Mouse (Mus musculus) 3T3-L1 (cell line): ENCODE results near the gene Gstm7.
"Not testable (repeated sequence)": the region's sequence is repeated elsewhere in the genome, so short reads cannot be mapped to it uniquely, and the experiment has no call there.

Experiments used
- DNase-seq: peaks from one replicate; pipeline ENCODE4 v3.0.0-alpha.2; 2015; ENCODE audit warnings: low read depth, low spot score

Gene Gstm7

DNA sequence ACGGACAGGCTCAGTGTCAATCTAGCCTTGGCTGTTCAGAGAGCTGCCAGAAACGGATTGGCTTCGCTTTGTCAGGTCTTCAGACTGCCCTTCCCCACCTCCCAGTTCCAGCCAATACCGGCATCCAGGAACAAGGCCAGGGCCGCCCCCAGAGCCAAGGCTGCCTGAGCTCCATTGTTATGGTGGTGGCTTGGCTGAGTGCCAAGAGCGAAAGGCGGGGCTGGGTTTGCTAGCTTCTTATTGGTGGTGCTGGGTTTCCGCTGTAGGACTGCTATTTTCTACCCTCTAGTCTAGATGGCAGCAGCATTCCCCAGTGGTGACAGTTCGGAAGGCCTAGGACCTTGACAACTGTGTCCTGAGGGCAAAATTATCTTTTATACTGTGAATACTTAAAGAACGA lies at the start of gene Gstm7:
Gene Gstm7 (minus strand): TSS at position 148 of the 400 bp plus-strand sequence.
- DNase-seq: peak; percentile 81

GRCm38 (mm10) chr3:107981261-107981660 lies 49.6 kb upstream of the Gstm7 start:
- DNase-seq: peak; percentile 27

- no peak for DNase-seq
Measured at GRCm38 (mm10) chr3:107977691-107978090, 46.1 kb upstream of the Gstm7 start.

- DNase-seq: no peak
Measured at GRCm38 (mm10) chr3:107974237-107974636, 42.6 kb upstream of the Gstm7 start.

- no peak for DNase-seq
Measured at GRCm38 (mm10) chr3:107972070-107972469, 40.5 kb upstream of the Gstm7 start.

GRCm38 (mm10) chr3:107971101-107971500 lies 39.5 kb upstream of the Gstm7 start:
- DNase-seq: not testable (repeated sequence)

DNA sequence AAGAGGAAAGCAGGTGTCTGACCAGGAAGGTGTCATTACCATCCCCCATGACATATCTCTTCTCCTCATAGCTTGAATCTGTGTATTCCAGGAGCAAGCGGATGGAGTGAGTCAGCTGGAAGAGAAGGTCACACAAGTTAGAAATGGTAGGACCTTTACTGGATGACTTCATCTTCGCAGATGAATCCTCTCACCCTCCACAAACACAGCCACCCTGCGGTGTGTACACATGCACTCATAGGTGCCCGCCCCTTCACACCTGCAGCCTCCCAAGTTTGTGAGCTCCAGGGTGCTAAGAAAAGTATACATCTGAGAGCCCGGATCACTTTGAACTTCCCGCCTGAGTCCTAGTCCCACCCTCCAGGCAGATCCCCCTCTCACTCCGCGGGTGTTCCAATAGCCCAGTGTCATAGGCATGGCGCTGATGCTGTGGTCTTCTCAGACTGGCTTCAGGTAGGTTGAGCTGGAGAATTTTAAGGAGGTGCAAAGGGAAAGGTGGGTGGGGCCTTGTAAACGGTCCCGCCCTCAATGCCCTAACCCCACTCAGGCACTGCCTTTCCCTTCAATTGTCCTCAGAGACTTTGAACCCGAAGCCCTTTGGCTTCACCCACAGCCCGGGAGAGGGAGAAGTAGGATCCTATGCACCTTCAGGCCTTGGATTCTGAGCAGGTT lies 37.2 kb upstream of the Gstm7 start, which contains the start of gene Gstm3:
Gene Gstm3 (minus strand): TSS at position 560 of the 672 bp plus-strand sequence.
- DNase-seq: no peak

DNA sequence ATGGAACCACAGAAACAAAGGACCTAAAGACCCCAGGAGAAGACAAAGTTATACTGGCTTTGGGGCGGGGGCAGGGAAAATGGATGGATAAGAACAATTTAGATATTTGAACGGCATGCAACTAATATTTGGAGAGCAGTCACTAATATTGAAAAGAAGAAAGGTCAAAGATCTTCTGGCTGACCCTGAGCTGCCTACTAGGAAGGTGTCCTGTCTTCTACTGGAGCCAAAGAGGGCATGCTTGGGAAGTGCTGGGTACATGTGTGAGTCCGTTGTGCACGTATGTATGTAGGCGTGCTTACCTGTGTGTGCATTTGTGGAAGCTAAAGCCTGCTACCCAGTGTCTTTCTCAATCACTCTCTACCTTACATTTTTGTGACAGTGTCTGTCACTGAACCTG lies 35.0 kb upstream of the Gstm7 start:
- no peak for DNase-seq

- DNase-seq: no peak
Measured at GRCm38 (mm10) chr3:107965592-107965991, 34.0 kb upstream of the Gstm7 start.

- peak; percentile 59 for DNase-seq
Measured at GRCm38 (mm10) chr3:107964656-107965308, 33.2 kb upstream of the Gstm7 start.

DNA sequence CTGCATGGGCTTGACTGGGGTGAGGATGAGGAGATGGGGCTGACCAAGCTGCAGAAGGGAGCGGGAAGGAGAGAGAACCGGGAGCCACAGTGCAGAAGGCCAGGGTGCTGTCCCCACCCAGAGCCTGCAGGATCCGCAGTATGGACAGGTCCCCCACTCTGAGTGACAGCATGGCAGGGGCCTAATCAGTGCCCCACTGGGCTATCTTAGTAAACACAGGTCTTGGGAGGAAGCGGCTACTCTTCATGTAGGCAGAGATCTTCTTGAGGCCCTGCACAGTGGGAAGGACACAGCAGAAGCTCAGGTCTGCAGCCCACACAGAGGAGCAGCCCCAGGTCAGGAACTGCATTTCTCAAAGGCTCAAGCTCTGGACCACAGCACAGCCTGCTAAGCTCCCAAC lies 32.4 kb upstream of the Gstm7 start:
- DNase-seq: no peak

DNA sequence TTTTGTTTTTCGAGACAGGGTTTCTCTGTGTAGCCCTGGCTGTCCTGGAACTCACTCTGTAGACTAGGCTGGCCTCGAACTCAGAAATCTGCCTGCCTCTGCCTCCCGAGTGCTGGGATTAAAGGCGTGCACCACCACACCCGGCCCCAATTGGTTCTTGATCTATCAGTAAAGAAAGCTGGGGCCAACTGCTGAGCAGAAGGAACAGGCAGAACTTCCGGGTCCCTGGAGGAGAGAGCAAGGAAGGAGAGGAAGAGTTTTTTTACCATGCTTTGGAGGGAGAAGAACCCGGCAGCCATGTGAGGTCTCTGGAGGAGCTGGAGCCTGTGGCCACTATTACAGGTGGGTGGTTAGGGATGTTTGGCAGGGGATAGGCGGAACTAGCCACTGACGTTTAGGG lies 23.6 kb upstream of the Gstm7 start:
- not testable (repeated sequence) for DNase-seq

DNA sequence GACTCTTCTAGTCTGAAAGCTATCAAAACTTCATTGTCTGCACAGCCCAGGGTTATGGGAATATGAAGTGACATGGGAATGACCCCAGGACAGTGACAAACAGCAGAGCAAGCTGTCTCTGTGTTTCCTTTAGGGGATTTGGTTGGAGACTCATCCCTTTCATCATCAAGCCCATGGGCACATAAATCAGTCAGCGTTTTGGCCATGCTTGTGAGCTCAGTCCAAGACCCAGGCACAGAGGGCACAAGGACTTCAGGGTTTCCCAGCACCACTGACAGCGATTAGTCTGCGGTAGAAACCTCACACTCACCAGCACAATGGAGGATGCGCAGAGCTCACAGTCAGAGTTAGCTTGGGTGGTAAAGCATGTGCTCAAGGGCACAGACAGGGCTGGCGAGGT lies 22.3 kb upstream of the Gstm7 start:
- DNase-seq: no peak

GRCm38 (mm10) chr3:107953328-107953755 lies 21.7 kb upstream of the Gstm7 start:
- peak; percentile 74 for DNase-seq

DNA sequence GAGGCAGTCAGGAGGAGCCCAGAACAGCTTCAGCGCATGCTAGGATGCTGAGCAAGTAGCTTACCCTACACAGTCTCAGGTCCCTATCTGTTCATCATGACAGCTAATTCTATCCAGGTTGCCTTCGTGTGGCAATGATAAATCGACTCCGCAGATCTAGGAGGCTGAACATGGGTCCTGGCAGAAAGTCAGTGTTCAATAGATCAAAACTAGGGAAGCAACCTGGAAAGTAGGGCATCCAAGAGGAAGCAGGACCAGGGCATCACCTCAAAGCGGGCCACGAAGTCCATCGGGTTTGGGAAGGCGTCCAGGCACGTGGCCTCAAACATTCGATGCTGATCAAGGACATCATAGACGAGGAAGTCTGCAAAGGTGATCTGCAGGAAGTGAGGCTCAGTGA lies 18.9 kb upstream of the Gstm7 start:
- DNase-seq: no peak

DNA sequence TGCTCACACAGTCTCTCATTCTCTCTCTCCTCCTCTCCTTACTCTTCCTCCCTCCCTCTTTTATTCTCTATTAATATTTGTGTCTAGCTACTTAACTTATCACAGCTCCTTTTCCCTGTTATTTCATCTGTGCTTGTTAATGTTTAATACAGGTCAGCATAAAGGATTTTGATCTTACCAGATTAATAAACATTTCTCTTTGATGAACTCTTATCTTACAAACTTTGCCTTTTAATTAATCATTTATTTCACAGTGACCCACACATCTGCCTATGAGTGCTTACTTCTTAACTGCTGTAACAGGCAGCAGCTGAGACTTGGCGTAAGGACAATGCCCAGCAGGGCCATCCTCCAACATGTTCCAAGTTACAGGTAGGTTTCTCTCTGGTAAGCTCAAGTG lies 17.8 kb upstream of the Gstm7 start:
- not testable (repeated sequence) for DNase-seq

- DNase-seq: no peak
Measured at GRCm38 (mm10) chr3:107945729-107946128, 14.1 kb upstream of the Gstm7 start.

DNA sequence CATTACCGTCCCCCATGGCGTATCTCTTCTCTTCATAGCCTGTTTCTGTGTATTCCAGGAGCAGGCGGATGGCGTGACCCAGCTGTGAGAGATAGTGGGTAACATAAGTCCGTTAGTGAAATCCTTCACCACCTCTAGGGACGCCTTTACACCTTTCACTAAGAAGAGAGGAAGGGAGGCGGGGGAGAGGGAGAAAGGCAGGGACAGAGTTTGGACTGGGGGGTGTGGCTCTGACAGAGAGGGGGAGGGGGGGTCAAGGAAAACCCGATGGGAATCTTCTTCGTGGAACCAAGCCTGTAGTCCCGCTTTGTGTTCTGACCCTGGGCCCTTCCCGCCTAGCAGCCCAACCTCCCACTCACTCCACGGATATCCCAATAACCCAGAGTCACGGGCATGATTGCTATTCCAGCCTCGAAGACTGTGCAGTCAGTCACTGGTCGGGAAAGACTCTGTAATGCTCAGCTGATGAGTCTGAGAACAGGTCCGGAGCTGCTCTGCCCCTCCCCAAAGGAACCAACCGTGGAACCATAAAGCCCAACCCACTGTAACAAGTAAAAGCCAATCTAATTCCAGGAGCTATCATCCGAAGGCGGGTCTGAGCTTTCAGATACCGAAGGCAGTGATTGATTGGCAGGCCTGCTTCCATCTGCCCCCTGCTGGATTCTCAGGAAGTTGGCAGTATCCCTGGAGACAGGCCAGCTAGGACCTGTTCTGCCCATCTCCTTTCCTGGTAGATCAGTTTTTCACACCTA lies 11.8 kb upstream of the Gstm7 start, which contains the start of gene Gstm6:
Gene Gstm6 (minus strand): TSS at position 511 of the 752 bp plus-strand sequence.
- no peak for DNase-seq

DNA sequence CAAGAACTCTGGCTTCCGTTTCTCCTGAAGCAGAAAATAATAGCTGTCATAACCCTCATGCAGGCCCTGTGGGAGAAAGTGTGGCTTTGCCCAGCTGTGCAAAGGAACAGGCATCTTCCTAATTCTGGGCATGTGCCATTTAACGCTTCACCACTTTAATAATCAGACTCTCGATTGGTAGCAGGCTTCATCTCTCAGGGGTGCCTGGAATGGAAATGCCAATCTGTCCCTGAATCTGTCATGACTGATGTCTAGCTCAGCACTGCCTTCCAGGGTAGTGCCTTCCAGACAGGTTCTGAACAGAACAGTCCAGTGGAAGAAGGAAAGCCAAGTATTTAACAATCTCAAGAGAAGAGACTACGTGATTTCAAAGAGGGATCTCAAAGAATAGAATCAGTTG lies 9.6 kb upstream of the Gstm7 start:
- DNase-seq: no peak

DNA sequence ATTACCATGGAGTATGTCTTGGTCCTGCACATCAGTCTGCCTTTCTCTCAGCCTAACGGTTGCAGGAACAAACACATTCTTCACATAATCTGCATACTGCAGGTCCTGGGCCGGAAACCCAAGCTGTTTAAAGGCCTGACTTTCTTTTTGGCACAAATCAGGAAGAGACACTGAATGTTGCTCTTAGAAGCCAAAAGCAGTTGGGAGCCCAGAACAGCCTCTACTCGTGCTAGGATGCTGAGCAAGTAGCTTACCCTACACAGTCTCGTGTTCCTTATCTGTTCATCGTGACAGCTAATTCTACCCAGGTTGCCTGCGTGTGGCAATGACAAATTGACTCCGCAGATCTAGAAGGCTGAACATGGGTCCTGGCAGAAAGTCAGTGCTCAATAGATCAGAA lies 8.9 kb upstream of the Gstm7 start:
- DNase-seq: no peak

- no peak for DNase-seq
Measured at GRCm38 (mm10) chr3:107939830-107940229, 8.2 kb upstream of the Gstm7 start.

DNA sequence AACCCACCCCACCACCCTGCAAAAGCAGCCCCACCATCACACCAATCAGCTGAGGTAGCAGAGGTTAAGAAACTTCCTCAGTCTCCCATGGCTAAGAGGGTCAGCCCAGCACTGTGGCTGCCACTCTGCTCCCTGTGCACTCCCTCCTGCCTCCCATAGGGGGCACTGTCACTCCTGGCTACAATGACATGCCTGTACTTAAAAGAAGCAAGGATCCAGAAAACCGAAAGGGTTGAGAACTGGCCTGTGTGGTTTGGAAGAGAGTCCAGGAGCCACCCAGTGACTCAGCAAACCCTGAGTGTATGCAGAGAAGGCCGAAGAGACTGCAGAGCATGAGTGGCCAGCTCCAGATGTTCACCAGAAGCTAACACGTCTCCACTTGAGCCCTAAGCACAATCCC lies 7.8 kb upstream of the Gstm7 start:
- DNase-seq: peak; percentile 99
